Mouse (Mus musculus) cerebellum, adult 8-10 months (tissue): ENCODE results near the gene Abca13.

Experiments
- DNase-seq: peaks from one replicate; pipeline ENCODE4 v3.0.0; 2022

Gene Abca13

DNA sequence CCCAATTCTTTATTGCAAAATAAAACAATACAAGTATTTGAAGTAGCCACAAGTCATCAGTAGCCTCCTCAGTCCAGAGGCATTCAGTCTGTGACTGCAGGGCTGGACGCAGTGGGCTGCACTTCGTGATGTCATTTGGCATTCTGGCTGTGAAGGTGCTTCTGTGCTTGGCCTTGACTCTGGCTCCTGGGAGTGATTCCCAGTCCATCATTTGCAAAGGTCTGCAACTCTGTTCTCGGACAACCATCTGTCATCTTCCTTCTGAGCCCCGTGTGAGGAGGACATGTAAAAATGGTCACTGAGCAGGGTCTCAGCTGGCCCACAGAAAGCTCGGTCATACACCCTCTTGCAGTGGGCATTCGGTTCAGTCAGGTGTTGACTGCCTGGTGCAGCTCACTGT is 345.1 kb downstream of the Abca13 start:
- no peak for DNase-seq

DNA sequence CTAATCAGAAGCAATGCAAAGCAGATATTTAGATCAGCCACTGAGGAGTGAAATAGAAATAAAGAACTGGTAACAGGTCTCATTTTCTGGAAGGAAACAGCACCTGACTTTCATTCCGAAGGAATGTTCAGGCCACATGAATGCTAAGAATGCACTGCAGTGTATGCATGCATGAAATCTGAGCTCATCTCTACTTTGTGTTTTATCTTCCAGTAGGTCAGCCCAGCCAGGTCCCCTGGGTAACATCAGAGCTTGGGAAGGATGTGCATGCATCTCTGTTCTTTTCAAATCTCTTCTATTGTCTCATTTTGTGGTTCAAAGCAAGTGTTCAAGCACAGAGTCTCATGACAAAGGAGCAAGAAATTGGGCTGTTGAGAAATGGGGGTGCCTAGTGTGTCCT is 346.6 kb downstream of the Abca13 start:
- DNase-seq, result no peak

DNA sequence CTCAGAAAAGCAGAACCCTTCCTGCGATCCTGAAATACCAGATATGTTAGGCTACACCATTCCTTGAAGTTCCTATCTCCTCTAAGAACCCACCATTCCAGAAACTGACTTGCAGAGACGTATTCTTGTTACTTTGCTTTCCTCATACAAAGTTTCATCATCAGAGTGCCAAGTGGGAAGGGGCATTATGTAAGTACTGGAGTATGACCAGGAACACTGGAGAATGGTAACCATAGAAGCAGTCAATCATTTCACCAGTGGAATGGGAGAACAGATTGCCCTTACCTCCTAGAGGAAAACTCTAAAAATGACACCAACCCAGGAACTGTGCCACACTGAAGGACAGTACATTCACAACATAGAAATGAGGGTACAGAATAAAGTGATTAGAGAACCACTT is 368.3 kb downstream of the Abca13 start:
- DNase-seq, result no peak

DNA sequence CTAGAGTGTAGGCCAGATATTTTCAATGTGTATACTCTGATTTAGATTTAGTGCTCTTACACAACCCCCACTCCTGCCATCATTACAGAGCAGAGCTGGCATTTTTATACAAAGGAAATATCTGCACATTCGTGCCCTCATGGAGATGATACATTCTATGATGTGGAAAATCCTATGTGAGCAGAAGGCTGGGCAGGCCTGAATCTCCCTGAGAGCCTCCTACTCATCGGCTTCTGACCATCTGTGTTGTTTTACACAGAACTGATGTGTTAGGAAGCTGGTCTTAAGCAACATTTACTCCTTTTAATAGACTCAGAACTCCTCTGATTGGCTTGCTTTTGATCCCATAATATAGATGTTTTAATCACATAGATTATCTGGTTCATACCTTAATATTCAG is 376.6 kb downstream of the Abca13 start:
- DNase-seq, result no peak

DNA sequence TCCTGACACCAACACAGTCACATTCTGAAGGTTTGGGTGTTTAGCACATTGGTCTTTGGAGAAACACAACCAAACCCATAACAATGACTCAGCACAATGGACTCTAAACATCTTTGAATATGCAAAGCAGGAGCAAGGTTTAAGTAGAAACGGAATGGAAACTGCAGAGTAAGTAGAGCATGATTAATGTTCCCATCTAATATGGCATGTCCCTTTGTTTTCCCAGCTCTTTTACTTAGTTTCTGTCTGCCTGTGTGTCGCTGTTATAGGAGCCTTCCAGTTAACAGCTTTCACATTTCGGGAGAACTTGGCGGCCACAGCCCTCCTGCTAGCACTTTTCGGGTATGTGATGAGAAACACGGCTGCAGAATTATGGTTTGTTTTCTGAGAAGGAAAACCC is 378.6 kb downstream of the Abca13 start:
- no peak for DNase-seq

DNA sequence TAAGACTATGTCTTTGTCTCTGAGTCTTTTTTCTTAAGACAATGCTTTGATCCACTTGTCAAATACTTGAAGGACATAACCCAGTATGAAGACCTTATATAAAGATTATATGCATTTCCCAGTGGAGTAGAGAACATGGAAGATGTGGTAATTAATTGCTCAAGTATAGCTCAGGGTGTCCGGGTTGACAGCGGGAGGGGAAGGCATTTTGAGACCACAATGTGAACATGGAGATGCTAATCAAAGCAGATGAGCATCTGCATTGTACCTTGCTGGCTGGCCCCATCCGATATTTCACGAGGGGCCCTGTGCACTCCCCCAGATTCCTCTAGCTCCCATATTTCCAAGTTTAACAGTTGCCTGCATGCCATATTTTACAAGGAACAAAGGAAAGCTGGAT is 383.2 kb downstream of the Abca13 start:
- no peak for DNase-seq

DNA sequence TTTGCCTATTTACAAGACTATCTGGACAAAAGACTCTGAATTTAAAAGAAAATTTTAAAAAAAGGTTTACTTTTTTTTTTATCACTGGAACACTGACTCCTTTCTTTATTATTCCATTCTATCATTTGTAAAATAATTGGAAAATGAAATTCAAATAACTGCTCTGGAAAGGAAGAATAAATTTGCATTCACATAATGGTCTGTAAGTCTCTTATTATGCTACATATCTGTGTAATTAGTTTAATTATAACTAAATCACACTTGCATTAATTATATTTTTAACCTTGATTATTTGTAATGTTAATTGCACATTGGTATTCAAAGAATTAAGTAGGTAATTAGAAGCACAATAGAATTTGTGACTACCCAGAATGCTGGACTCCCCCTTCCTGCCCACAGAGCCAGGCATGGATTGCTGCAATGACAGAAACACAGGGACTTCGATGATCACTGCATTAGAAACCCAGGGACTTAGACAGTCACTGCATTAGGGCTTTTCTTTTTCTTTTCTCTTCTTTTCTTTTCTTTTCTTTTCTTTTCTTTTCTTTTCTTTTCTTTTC is 400.1 kb downstream of the Abca13 start:
- DNase-seq, result no peak

DNA sequence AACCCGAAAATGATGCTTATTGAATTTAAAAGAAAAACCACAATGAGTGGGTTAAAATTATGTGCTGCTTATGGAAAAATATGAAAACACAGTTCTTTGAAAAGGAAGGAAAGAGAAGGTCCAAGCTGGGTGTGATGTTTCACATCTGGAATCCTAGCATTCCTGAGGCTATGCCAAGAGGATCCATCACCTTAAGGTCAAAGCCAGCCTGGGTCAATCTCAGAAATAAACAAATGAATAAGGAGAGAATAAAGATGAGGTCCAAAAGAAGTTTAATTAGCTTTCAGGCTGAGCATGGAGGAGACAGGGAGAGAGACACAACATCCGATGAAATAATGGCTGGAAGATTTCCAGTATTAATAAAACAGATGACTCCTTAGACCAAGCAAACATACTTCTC is 405.6 kb downstream of the Abca13 start:
- no peak for DNase-seq

DNA sequence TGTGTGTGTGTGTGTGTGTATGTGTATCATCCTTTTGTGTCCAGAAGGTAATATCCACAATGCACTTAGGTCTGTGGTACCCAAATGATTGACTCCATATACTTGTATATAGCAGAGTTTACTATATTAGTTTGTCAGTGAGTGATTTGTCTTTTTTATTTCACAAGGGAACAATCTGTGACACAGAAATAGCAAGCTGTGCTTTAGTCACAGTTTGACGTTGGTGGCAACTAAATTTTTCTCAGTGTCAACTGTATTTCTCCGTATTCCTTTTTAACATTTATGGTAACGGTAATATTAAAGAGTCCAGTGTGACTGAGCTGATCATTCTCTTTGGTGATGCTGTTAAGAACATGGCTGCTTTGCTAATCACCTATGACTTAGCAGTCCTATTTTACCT is 409.4 kb downstream of the Abca13 start:
- DNase-seq, result no peak

DNA sequence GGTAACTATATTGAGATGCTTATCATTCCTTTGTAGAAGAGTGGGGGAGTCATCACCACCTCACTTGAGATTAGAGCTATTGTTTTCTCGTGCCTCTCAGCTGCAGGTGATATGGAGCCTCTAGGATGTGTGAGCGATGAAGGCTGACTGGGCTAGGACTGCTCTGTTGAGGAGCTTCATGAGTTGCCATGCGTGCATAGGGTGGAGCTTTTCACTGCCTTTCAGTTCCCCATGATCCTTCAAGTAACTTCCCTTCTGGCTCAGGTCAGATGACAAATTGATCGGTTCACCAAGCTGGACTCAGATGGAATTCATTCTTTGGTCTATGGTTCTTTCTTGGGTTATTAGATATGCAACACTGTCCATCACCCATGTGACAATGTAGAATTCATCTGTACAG is 410.4 kb downstream of the Abca13 start:
- DNase-seq, result no peak

DNA sequence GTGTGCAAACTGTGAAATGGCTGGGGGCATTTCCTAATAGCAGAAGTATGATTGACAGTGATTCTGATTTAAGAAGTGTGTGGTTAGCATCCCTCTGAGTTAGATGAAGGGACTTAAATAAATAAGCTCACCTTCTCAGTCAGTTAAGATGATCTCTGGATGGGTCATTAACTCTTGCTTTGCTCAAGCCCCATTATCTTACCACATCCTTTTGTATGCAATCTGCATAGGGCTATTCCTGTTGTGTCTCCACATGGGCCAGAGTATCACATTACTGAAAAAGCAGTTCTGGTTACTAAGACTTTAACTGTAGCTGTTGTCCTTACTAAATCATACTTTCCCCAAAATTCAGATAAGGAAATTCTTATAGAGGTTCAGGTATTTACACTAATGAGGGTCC is 416.5 kb downstream of the Abca13 start:
- DNase-seq, result no peak

DNA sequence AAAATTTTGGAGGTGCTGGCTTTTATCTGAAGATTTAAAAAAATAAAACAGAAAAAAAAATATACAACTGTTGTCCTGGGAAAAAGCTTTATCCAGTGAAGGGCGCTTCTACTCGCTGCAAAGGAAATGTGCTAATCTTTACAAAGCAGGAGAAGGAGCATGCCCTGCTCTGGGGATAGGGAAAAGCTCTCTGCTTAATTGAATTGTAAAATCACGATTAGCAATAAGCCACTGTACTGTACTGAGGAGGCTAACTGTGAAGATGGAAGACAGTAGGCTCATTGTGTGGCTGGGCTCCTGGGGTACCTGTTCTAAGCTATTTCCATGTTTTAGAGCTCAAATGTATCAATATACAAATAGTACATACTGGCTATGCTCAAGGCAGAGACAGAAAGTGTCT is 417.3 kb downstream of the Abca13 start:
- DNase-seq, result no peak

DNA sequence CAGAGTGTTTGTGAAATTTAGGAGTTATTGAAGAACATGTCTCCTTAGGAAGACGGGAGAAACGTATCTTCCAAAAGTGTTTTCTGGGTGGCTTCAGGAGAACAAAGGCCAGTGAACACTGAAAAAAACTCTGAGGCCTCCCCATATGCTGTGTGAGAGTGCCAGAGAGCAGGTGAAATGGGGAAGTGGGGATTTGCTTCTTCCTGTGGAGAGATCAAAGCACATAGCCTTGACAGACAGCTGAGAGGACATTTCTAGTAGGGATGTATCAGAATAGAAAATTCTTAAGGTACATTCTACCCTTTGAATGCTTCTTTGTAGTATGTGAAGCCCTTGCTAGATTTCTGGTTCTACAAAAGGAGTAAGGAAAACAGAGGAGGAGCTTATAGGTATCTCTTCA is 424.4 kb downstream of the Abca13 start:
- DNase-seq, result no peak

DNA sequence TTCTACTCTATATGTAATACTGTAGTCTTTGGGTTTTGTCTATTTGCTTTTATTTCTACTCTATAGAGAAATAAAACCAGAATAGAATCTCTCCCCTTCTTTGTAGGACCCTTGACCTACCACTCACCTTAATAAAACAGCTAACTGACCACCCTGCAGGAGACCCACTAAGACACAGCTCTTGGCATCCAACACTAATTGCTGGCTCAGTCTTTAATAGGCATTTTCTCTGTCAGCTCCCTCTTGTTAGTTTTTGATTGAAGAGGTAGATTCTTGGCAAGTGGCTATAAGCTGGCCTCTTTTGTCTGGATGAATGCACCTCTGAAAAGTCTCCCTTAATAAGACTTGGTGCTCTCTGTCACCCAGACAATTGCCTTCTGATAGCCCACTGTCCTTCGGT is 424.9 kb downstream of the Abca13 start:
- DNase-seq, result no peak

DNA sequence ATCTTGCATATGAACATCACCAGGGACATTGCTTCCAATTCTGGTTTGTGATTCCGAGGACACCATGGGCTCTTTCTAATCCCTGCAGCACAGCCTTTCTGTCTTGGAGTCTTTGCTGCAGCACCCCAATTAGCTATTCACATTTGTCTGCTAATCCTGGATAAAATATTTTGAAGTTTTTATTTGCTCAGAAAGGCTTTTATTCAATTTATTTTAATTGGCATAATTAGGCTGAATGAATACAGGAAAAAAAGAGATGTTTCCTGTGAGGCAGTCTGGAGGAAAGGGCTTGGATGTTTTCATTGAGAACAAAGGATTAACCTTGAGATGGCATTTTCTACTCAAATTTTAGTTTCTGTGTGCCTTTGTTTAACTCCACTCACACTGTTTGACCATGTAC is 428.2 kb downstream of the Abca13 start:
- DNase-seq, result no peak

DNA sequence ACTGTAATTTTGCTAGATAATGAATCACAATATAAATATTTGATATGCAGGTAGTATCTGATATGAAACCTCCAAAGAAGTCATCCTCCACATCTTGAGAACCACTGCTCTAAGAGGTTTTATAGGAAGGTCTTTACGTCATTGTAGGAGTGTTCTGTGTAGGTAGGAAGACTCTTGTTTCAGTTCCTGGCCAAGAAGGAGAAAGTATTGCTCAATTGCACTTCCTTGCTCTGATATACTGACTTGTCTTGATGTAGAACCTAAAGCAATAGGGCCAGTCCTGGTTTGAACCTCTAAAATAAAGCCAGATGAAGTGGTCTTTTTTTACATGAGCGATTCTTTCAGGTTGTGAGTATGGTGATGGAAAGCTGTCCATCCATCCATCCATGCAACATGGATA is 431.1 kb downstream of the Abca13 start:
- DNase-seq, result no peak

DNA sequence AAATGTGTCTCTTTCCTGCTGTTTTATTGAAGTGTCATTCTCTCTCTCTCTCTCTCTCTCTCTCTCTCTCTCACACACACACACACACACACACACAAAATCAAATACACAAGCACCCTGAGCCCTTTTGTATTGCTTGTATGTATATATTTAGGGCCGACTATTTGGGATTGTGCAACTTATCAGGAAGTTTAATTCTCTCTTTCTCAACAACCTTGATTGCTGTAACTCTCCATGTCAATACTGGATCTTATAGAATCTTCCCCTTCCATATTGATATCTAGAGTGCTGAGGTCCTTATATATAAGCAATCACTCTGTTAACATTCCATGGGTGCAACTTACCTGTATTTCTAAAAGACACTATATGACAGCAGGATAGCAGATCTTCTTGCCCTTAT is 433.0 kb downstream of the Abca13 start:
- no peak for DNase-seq

DNA sequence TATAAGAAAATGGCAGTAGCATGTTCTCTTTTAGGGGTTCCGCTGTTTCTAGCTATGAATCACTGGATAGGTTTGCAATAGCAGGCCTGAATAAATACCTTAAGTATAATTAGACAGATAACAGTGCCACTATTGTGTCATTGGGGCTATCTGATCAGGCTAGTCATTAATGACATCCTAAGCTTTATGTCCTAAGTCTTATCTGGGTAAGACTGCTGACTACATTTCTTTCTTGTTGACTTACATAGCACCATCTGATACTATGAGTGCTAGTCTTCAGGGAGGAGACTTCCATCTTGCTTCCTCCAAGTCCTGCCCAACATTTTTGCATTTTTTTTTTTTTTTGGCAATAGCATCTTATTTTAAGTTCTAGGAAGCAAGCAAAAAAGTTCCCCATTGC is 434.1 kb downstream of the Abca13 start:
- no peak for DNase-seq

DNA sequence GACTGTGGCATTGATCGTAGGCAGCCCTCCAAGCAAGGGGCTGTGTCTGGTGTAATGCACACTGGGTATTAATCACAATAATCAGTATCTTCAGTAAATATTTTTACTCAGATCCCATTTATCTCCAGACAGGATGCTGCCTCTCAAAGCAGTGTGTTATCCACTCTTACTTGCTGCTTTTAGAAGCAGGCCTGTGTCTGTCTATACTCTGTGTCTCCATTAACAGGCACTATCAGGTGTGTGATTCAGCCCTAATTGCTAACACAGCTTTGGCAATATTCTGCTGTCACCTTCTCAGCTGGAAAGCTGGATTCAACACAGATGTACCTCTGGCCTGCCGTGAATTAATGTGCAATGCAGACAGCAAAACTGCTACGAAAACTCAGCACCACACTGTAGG is 455.5 kb downstream of the Abca13 start:
- DNase-seq, result no peak

DNA sequence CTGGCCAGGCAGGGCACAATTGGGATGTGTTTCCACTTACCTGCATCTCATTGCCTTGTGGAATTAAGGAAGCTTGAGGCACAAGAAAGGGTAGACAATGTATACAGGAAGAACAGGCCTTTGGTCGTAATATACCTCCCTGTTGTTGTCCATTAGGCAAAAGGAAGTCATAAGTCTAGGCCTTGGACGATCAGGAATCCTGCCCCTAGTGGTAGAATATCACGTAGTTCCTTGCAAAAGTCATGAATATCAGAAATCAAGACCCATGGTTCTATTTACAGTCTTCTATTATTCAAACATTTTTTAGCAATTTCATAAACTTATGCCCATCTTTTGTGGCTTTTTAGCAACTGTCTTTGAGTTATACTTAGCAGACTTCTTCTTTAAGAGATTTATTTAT is 456.2 kb downstream of the Abca13 start:
- DNase-seq, result no peak

DNA sequence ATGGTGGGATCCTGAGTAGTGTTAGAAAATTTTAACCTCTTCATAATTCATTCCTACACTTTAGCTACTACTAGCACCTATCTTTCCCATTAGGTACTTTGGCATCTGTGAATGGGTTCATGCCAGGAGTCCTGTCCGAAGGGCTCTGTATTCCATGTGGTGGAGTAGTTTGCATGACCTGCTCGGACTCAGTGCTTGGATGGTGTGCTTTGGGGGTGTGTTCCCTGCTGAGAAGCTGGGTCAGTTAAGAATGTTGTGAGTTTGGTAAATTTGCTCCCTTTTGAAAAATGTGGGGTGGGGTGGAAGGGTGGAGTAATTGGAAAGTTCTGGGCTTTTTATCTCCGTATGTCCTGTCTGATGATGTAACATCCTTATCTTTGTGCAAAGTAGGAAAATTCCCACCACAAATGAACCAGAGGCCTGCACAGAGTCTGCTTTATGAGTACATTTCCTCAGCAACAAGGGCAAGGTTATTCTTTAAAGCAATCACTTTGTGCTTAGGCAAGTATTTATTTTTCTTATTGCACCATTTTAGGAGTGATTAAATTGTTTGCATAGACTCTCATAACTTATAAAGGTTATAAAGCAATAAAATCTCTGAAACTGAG is 475.0 kb downstream of the Abca13 start:
- no peak for DNase-seq

DNA sequence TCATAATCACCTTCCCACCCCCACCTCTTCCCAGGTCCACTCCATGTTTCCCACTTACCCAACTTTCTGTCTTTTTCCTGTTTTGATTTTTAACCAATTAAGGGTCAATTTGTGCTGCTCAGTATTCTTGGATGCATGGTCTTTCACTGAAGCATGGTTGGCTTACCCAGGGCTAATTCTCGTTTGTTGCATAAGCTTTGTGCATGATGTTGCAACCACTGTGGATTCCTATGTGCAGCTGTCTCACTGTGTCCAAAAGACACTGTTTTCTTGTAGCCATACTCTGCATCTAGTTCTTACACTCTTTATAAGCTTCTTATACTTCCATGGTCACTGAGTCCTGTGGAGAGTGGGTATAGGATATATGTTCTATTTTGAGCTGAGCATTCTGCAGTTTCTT is 477.7 kb downstream of the Abca13 start:
- no peak for DNase-seq

DNA sequence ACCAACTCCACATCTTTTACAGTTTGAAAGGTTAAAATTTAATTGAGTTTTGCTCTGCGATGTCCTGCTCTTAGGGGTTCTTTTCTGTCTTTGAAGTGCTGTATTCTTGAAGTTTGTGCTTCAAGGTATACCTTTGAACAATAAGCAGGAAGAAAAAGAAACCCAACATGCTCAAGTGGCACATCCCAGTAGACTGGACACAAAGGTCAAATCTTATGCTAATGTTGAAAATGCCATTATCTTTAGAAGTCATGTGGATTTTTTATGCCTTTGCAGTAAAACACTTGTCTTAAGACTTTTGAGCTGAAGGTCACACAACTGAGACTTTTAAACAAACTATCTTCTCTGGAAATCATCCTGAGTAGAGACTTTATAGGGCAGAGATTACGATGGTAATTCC is 493.2 kb downstream of the Abca13 start:
- no peak for DNase-seq

DNA sequence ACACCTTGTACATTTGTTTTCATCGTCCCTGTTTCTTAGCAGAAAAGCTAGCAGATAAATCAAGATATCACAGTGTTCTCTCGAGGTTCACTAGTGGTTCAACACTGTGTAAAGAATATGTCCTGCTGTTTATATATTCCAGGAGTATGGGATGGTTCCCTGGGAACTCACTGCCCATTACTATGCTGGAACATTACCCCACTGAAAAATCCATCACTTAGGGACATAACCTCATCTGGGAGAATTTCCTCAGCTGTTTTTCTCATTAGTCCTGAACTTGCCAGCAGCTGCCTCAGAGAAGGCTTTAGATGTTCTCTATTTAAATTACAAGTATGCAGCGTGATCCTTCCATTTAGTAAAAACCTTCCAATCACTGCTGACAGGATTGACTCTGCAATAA is 513.4 kb downstream of the Abca13 start:
- no peak for DNase-seq

DNA sequence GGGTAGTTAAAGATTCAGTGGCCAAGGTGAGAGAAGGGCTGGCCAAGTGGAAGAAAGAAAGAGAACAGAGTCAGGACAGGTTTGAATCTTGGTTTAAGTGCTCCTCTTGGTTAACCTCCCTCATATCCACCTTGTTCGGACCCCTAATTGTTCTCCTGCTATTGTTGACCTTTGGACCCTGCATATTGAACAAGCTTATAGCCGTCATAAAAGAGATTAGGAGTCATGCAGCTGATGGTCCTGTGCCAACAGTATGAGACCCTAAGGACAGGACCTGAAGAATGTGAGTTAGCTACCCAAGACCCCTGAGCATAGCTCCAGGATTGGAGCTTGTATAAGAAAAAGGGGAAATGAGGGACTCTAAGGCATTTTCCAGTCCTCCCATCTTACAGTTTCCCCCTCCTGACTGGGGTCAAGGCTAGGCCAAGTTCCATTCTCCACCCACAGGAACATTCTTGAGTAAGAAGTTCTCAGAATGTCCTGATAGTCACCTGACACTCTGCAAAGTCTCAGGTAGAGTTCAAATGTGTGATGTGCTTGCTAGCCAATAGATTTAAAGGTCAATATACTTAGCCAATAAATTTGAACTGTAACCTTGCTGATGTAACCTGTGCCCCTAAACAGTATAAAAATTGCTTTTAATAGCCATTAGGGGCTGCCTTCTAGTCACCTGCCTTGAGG is 536.2 kb downstream of the Abca13 start:
- no peak for DNase-seq
